Mouse (Mus musculus) hindbrain, embryonic 16.5 days (tissue): ENCODE measurements around the gene Daam1. TPM values are rescaled to one million over a fixed set of nuclear protein-coding genes. Genes with fewer than 3 reads are reported as not detected.

Experiments
- ATAC-seq: fragments of 200-750 bp; cut with Nextera tagmentation; 2 replicates; pipeline ENCODE4 v1.8.0; 2017; ENCODE audit warnings: moderate TSS enrichment, moderate library complexity
- H3K27ac ChIP-seq: fragments of 300-500 bp; sonication (generic); 2 replicates; pipeline ENCODE4 v1.5.1; 2014; ENCODE audit warnings: low read depth, mild to moderate bottlenecking, control low read depth, low read length, moderate library complexity
- H3K27me3 ChIP-seq: fragments of 300-500 bp; sonication (generic); replicated peaks from 2 replicates; pipeline ENCODE4 v1.6.1; 2014; ENCODE audit warnings: low read length; ENCODE audit not compliant: control insufficient read depth, insufficient read depth
- H3K36me3 ChIP-seq: fragments of 300-500 bp; sonication (generic); 2 replicates; pipeline ENCODE4 v1.6.1; 2014; ENCODE audit warnings: mild to moderate bottlenecking, low read length, moderate library complexity, mixed read lengths; ENCODE audit not compliant: control insufficient read depth, insufficient read depth
- H3K4me1 ChIP-seq: fragments of 300-500 bp; sonication (generic); 2 replicates; pipeline ENCODE4 v1.6.1; 2014; ENCODE audit warnings: low read depth, low read length; ENCODE audit not compliant: control insufficient read depth, insufficient read depth
- H3K4me2 ChIP-seq: fragments of 300-500 bp; sonication (generic); 2 replicates; pipeline ENCODE4 v1.6.1; 2014; ENCODE audit warnings: mild to moderate bottlenecking, low read length, control low read depth, moderate library complexity
- H3K4me3 ChIP-seq: fragments of 300-500 bp; sonication (generic); 2 replicates; pipeline ENCODE4 v1.5.1; 2014; ENCODE audit warnings: mild to moderate bottlenecking, low read length, control low read depth, moderate library complexity
- H3K9ac ChIP-seq: fragments of 300-500 bp; sonication (generic); 2 replicates; pipeline ENCODE4 v1.6.1; 2014; ENCODE audit warnings: low read depth, mild to moderate bottlenecking, control low read depth, low read length, moderate library complexity
- H3K9me3 ChIP-seq: fragments of 300-500 bp; sonication (generic); 2 replicates; pipeline ENCODE4 v1.6.1; 2014; ENCODE audit warnings: mild to moderate bottlenecking, low read length, moderate library complexity; ENCODE audit not compliant: control insufficient read depth
- WGBS: fragments of 180-500 bp; shearing (Covaris S2); extraction: QIAGEN DNeasy Blood & Tissue Kit; methylation state at CpG from one replicate; pipeline ENCODE4 v1.1.7; 2014; 5-methylcytosine and 5-hydroxymethylcytosine counted together
- polyA plus RNA-seq: library from polyadenylated mRNA; unstranded; fragments of >200 nt; fragmentation: Nextera tagmentation; extraction: Ambion mirVana; gene quantifications from 2 replicates; pipeline ENCODE4 v1.2.1, GENCODE M21; 2015

The Daam1 gene
- polyA plus RNA-seq, 1 experiment from 2014 or later: 26.6 TPM

GRCm38 (mm10) chr12:71796517-71796916 lies 34.4 kb upstream of the Daam1 start:
- no peak overlapping the region for H3K27ac ChIP-seq
- WGBS: 13% methylated on average over 7 of the region's 7 CpGs
- H3K36me3 ChIP-seq: no peaks in the 10 kb centered on the region
- no peak overlapping the region for H3K4me2 ChIP-seq
- no peak overlapping the region for H3K4me3 ChIP-seq
- H3K9ac ChIP-seq: peak overlapping the region; percentile 9; the same call in 1 of the 2 replicates
- no peaks in the 10 kb centered on the region for H3K4me1 ChIP-seq
- H3K27me3 ChIP-seq: no peaks in the 10 kb centered on the region
- no peak for ATAC-seq
- H3K9me3 ChIP-seq: no peaks in the 10 kb centered on the region

- ATAC-seq: no peak
Measured at GRCm38 (mm10) chr12:71807306-71807705, 23.6 kb upstream of the Daam1 start.

GRCm38 (mm10) chr12:71808631-71809030 lies 22.2 kb upstream of the Daam1 start:
- Histone ChIP-seq H3K9me3 (no peaks in the 10 kb centered on the region), H3K27me3 (no peaks in the 10 kb centered on the region), H3K4me3 (no peak overlapping the region), H3K4me2 (no peak overlapping the region), H3K9ac (no peak overlapping the region), H3K27ac (no peak overlapping the region), H3K4me1 (no peaks in the 10 kb centered on the region), H3K36me3 (no peaks in the 10 kb centered on the region)
- ATAC-seq: no peak
- 90% methylated on average over 9 of the region's 9 CpGs for WGBS

More at GRCm38 (mm10) chr12:71807306-71807705, 23.6 kb upstream of the Daam1 start:
- 79% methylated on average over 9 of the region's 9 CpGs for WGBS
- Histone ChIP-seq H3K27me3 (no peaks in the 10 kb centered on the region), H3K9me3 (no peaks in the 10 kb centered on the region), H3K27ac (no peak overlapping the region), H3K36me3 (no peaks in the 10 kb centered on the region), H3K4me2 (no peak overlapping the region), H3K4me1 (no peaks in the 10 kb centered on the region), H3K4me3 (no peak overlapping the region), H3K9ac (no peak overlapping the region)

- no peak overlapping the region for H3K27ac ChIP-seq
- no peak for ATAC-seq
- H3K9ac ChIP-seq: no peak overlapping the region
- H3K36me3 ChIP-seq: no peaks in the 10 kb centered on the region
- no peak overlapping the region for H3K4me3 ChIP-seq
- 85% methylated on average over 3 of the region's 3 CpGs for WGBS
- no peak overlapping the region for H3K4me2 ChIP-seq
- H3K9me3 ChIP-seq: no peaks in the 10 kb centered on the region
- no peaks in the 10 kb centered on the region for H3K4me1 ChIP-seq
- no peaks in the 10 kb centered on the region for H3K27me3 ChIP-seq
Measured at GRCm38 (mm10) chr12:71809550-71809949, 21.3 kb upstream of the Daam1 start.

- Histone ChIP-seq H3K4me1 (no peaks in the 10 kb centered on the region), H3K27ac (no peak overlapping the region), H3K27me3 (no peaks in the 10 kb centered on the region), H3K4me2 (no peak overlapping the region), H3K9me3 (no peaks in the 10 kb centered on the region), H3K36me3 (no peaks in the 10 kb centered on the region), H3K4me3 (no peak overlapping the region), H3K9ac (no peak overlapping the region)
- no peak for ATAC-seq
- 91% methylated on average over 14 of the region's 14 CpGs for WGBS
Measured at GRCm38 (mm10) chr12:71812567-71812966, 18.3 kb upstream of the Daam1 start.

GRCm38 (mm10) chr12:71813251-71813650 lies 17.6 kb upstream of the Daam1 start:
- Histone ChIP-seq H3K36me3 (no peaks in the 10 kb centered on the region), H3K4me1 (no peaks in the 10 kb centered on the region), H3K4me2 (no peak overlapping the region), H3K4me3 (no peak overlapping the region), H3K9ac (no peak overlapping the region), H3K9me3 (no peaks in the 10 kb centered on the region), H3K27ac (no peak overlapping the region), H3K27me3 (no peaks in the 10 kb centered on the region)
- ATAC-seq: no peak
- 89% methylated on average over 9 of the region's 9 CpGs for WGBS

GRCm38 (mm10) chr12:71813761-71814160 lies 17.1 kb upstream of the Daam1 start:
- no peak overlapping the region for H3K4me3 ChIP-seq
- no peaks in the 10 kb centered on the region for H3K4me1 ChIP-seq
- no peak overlapping the region for H3K4me2 ChIP-seq
- no peak for ATAC-seq
- H3K9ac ChIP-seq: no peak overlapping the region
- 40% methylated on average over 7 of the region's 7 CpGs for WGBS
- H3K27me3 ChIP-seq: no peaks in the 10 kb centered on the region
- H3K9me3 ChIP-seq: no peaks in the 10 kb centered on the region
- no peaks in the 10 kb centered on the region for H3K36me3 ChIP-seq
- no peak overlapping the region for H3K27ac ChIP-seq

- WGBS: 81% methylated on average over 5 of the region's 5 CpGs
- H3K27me3 ChIP-seq: no peaks in the 10 kb centered on the region
Measured at GRCm38 (mm10) chr12:71820094-71820493, 10.8 kb upstream of the Daam1 start.

GRCm38 (mm10) chr12:71821272-71821671 lies 9.6 kb upstream of the Daam1 start:
- no peaks in the 10 kb centered on the region for H3K27me3 ChIP-seq
- H3K27ac ChIP-seq: no peak overlapping the region
- no peaks in the 10 kb centered on the region for H3K36me3 ChIP-seq
- H3K4me2 ChIP-seq: no peak overlapping the region
- H3K4me1 ChIP-seq: no peaks in the 10 kb centered on the region
- H3K9me3 ChIP-seq: no peaks in the 10 kb centered on the region
- H3K9ac ChIP-seq: no peak overlapping the region
- 86% methylated on average over 5 of the region's 5 CpGs for WGBS
- H3K4me3 ChIP-seq: no peak overlapping the region
- ATAC-seq: no peak

More at GRCm38 (mm10) chr12:71820094-71820493, 10.8 kb upstream of the Daam1 start:
- H3K27ac ChIP-seq: no peak overlapping the region
- H3K9ac ChIP-seq: no peak overlapping the region
- H3K4me2 ChIP-seq: no peak overlapping the region
- H3K4me1 ChIP-seq: no peaks in the 10 kb centered on the region
- no peaks in the 10 kb centered on the region for H3K9me3 ChIP-seq
- no peaks in the 10 kb centered on the region for H3K36me3 ChIP-seq
- H3K4me3 ChIP-seq: no peak overlapping the region
- ATAC-seq: no peak

GRCm38 (mm10) chr12:71821743-71822142 lies 9.1 kb upstream of the Daam1 start:
- H3K4me1 ChIP-seq: no peaks in the 10 kb centered on the region
- no peak for ATAC-seq
- H3K4me2 ChIP-seq: no peak overlapping the region
- H3K27me3 ChIP-seq: no peaks in the 10 kb centered on the region
- H3K9ac ChIP-seq: no peak overlapping the region
- H3K36me3 ChIP-seq: no peaks in the 10 kb centered on the region
- H3K27ac ChIP-seq: no peak overlapping the region
- no peaks in the 10 kb centered on the region for H3K9me3 ChIP-seq
- 82% methylated on average over 8 of the region's 8 CpGs for WGBS
- no peak overlapping the region for H3K4me3 ChIP-seq
